Mouse (Mus musculus) lung, postnatal 0 days (tissue): Measurements from ENCODE around the gene Elavl2.

Source experiments
- CTCF ChIP-seq: IDR thresholded peaks from 2 replicates; pipeline ENCODE4 v1.5.1; 2016; ENCODE audit warnings: antibody characterized with exemption, mild to moderate bottlenecking
- EP300 ChIP-seq: IDR thresholded peaks from 2 replicates; pipeline ENCODE4 v1.6.1; 2016; ENCODE audit warnings: antibody characterized with exemption, mild to moderate bottlenecking, control low read depth

DNA sequence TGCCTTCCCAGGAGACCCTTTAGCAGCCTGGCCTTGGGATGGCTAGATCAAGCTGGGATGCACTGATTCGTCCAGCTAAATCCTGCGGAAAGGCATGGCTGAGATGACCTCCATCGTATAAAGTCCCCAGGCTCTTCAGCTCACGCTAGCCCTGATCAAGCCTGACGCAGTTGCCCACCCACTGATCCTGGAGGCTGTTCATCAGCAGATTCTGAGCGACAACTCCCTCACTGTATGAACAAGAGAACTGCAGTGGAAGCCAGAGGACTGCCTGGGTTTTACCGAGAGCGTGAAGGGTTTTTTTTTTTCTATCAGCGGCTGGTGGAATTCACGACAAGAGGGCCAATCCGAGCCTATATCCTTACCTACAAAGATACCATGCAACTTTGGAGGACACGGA lies 35.3 kb downstream of the Elavl2 start:
- TF ChIP-seq CTCF (no peak), EP300 (no peak)
